Mouse (Mus musculus) small intestine, adult 2 months (tissue): ENCODE results near the gene Sema4c. TPM values are rescaled to one million over a fixed set of nuclear protein-coding genes. Genes with fewer than 3 reads are reported as not detected.
A peak's percentile ranks its signal among the peaks of the same experiment; 100 is the strongest.

Source experiments
- H3K27ac ChIP-seq: fragments of 200-500 bp; 2 replicates; pipeline ENCODE4 v1.5.1; 2012; ENCODE audit warnings: low read depth, low read length, control low read depth, inconsistent platforms; ENCODE audit not compliant: insufficient read depth
- H3K27me3 ChIP-seq: fragments of 200-500 bp; 2 replicates; pipeline ENCODE4 v1.6.1; 2012; ENCODE audit warnings: mild to moderate bottlenecking, moderate library complexity, low read length, inconsistent platforms; ENCODE audit not compliant: control insufficient read depth, insufficient read depth
- H3K36me3 ChIP-seq: fragments of 200-500 bp; 2 replicates; pipeline ENCODE4 v1.6.1; 2012; ENCODE audit warnings: mild to moderate bottlenecking, low read length, control low read depth, inconsistent platforms; ENCODE audit not compliant: control insufficient read depth, insufficient read depth
- H3K4me1 ChIP-seq: fragments of 200-500 bp; 2 replicates; pipeline ENCODE4 v1.6.1; 2012; ENCODE audit warnings: low read length, inconsistent platforms, mixed read lengths; ENCODE audit not compliant: control insufficient read depth, insufficient read depth, insufficient read length
- H3K4me3 ChIP-seq: fragments of 200-500 bp; 2 replicates; pipeline ENCODE4 v1.5.1; 2012; ENCODE audit warnings: low read depth, mild to moderate bottlenecking, control low read depth, inconsistent platforms, low read length, moderate library complexity
- CTCF ChIP-seq: fragments of 200-500 bp; IDR thresholded peaks from 2 replicates; pipeline ENCODE4 v1.5.1; 2012; ENCODE audit warnings: low read depth, mild to moderate bottlenecking, control low read depth, inconsistent platforms, low read length, moderate library complexity, mixed read lengths; ENCODE audit not compliant: insufficient replicate concordance, insufficient read length; ENCODE audit errors: extremely low read depth
- POLR2A ChIP-seq: fragments of 200-500 bp; IDR thresholded peaks from 2 replicates; pipeline ENCODE4 v1.6.1; 2012; ENCODE audit warnings: low read depth, mild to moderate bottlenecking, control low read depth, inconsistent platforms, low read length, moderate library complexity
- WGBS: fragments of 180-500 bp; shearing (Covaris S2); methylation state at CpG from one replicate; pipeline ENCODE4 v1.1.7; 2018; 5-methylcytosine and 5-hydroxymethylcytosine counted together
- polyA plus RNA-seq: library from polyadenylated mRNA; depleted of rRNA; stranded (reverse); fragments of >200 nt; gene quantifications from 2 replicates; pipeline ENCODE4 v1.2.3, GENCODE M21; 2012; rRNA removed

Sema4c gene
- polyA plus RNA-seq = 3.4 and 6.0 TPM in 2 replicates

GRCm38 (mm10) chr1:36558031-36558993 lies at the start of gene Sema4c:
Gene Sema4c (minus strand): TSS chr1:36558349.
- H3K4me1 ChIP-seq = peaks cover 6% of the 10 kb centered on the region
- TF ChIP-seq POLR2A (no peak), CTCF (no peak)
- WGBS = 2% methylated on average over 69 of the region's 69 CpGs

GRCm38 (mm10) chr1:36606951-36607350 lies 48.8 kb upstream of the Sema4c start:
- Histone ChIP-seq H3K27me3 (no peaks in the 10 kb centered on the region), H3K27ac (no peak overlapping the region), H3K4me1 (peaks cover 22% of the 10 kb centered on the region; the same call in 1 of the 2 replicates), H3K4me3 (no peak overlapping the region), H3K36me3 (no peaks in the 10 kb centered on the region)
- TF ChIP-seq POLR2A = no peak
- TF ChIP-seq CTCF = no peak
- WGBS = 72% methylated on average over 7 of the region's 7 CpGs

More at GRCm38 (mm10) chr1:36558031-36558993, at the start of gene Sema4c:
- H3K4me3 ChIP-seq = peak within 1 kb of the TSS; percentile 73
- H3K27me3 ChIP-seq = peaks cover 12% of the 10 kb centered on the region
- H3K36me3 ChIP-seq = no peaks in the 10 kb centered on the region
- H3K27ac ChIP-seq = peak within 1 kb of the TSS; percentile 73

- peaks cover 22% of the 10 kb centered on the region; the same call in 1 of the 2 replicates for H3K4me1 ChIP-seq
- 38% methylated on average over 12 of the region's 12 CpGs for WGBS
- no peaks in the 10 kb centered on the region for H3K36me3 ChIP-seq
- TF ChIP-seq CTCF = no peak
- no peaks in the 10 kb centered on the region for H3K27me3 ChIP-seq
- H3K27ac ChIP-seq = no peak overlapping the region
- no peak overlapping the region for H3K4me3 ChIP-seq
These were observed 46.4 kb upstream of the Sema4c start for GRCm38 (mm10) chr1:36604254-36605156.

- Histone ChIP-seq H3K4me3 (no peak overlapping the region), H3K36me3 (no peaks in the 10 kb centered on the region), H3K27me3 (no peaks in the 10 kb centered on the region), H3K27ac (peak overlapping the region; percentile 31), H3K4me1 (peaks cover 22% of the 10 kb centered on the region; the same call in 1 of the 2 replicates)
- no peak for TF ChIP-seq CTCF
- no peak for TF ChIP-seq POLR2A
- 20% methylated on average over 9 of the region's 9 CpGs for WGBS
These were observed 45.2 kb upstream of the Sema4c start for GRCm38 (mm10) chr1:36603361-36603760.

- no peak for TF ChIP-seq CTCF
- no peak for TF ChIP-seq POLR2A
- WGBS = 68% methylated on average over 4 of the region's 4 CpGs
- no peaks in the 10 kb centered on the region for H3K36me3 ChIP-seq
- H3K27ac ChIP-seq = no peak overlapping the region
- peaks cover 22% of the 10 kb centered on the region; the same call in 1 of the 2 replicates for H3K4me1 ChIP-seq
- H3K4me3 ChIP-seq = no peak overlapping the region
- no peaks in the 10 kb centered on the region for H3K27me3 ChIP-seq
These were observed 44.1 kb upstream of the Sema4c start for GRCm38 (mm10) chr1:36602271-36602670.

GRCm38 (mm10) chr1:36598411-36598810 lies 40.3 kb upstream of the Sema4c start:
- Histone ChIP-seq H3K4me3 (no peak overlapping the region), H3K36me3 (no peaks in the 10 kb centered on the region), H3K4me1 (peaks cover 14% of the 10 kb centered on the region; the same call in 1 of the 2 replicates), H3K27me3 (no peaks in the 10 kb centered on the region), H3K27ac (no peak overlapping the region)
- 82% methylated on average over 2 of the region's 2 CpGs for WGBS
- TF ChIP-seq CTCF = no peak
- TF ChIP-seq POLR2A = no peak
